Mouse (Mus musculus) heart, embryonic 14.5 days (tissue): ENCODE data around the gene Ogt. TPM values are rescaled to one million over a fixed set of nuclear protein-coding genes. Genes with fewer than 3 reads are reported as not detected.

ENCODE experiments used
- polyA plus RNA-seq: library from polyadenylated mRNA; unstranded; fragments of >200 nt; fragmentation: Nextera tagmentation; extraction: Ambion mirVana; gene quantifications from 2 replicates; pipeline ENCODE4 v1.2.1, GENCODE M21; 2014

Gene Ogt
- polyA plus RNA-seq, 1 experiment from 2014 or later: 133 TPM

Other genes with a start within 250 kb of the Ogt start
- gene Zmym3, start 219.2 kb upstream of the Ogt start, polyA plus RNA-seq: 22.8 and 26.4 TPM in 2 replicates
- gene Nono, start 210.7 kb upstream of the Ogt start, polyA plus RNA-seq: 223 and 243 TPM in 2 replicates
- 84.4 and 93.9 TPM in 2 replicates for gene Itgb1bp2, start 191.0 kb upstream of the Ogt start, polyA plus RNA-seq
- gene Taf1, start 107.3 kb upstream of the Ogt start, polyA plus RNA-seq: 8.4 and 9.5 TPM in 2 replicates
- gene Cxcr3, start 94.2 kb downstream of the Ogt start, polyA plus RNA-seq: 0.15 and 0.19 TPM in 2 replicates
- gene Gm4779, start 154.4 kb downstream of the Ogt start, polyA plus RNA-seq: 0.32 TPM in 1 of 2 replicates, not detected in the other
- 0.27 TPM in 1 of 2 replicates, not detected in the other for gene 8030474K03Rik, start 154.6 kb downstream of the Ogt start, polyA plus RNA-seq
- 12.4 and 15.5 TPM in 2 replicates for gene Nhsl2, start 209.3 kb downstream of the Ogt start, polyA plus RNA-seq